Mouse (Mus musculus): ENCODE measurements around the gene Ank3. TPM values are rescaled to one million over a fixed set of nuclear protein-coding genes. Genes with fewer than 3 reads are reported as not detected.

The Ank3 gene
- total and polyA plus RNA-seq, 2 experiments from 2014 or later = 23.4 to 64.7 TPM

GRCm38 (mm10) chr10:69965085-69965484 lies 566.5 kb downstream of the Ank3 start:
- H3K27me3 ChIP-seq (ENCODE audit: control insufficient read depth, insufficient read depth, low read length) = no peaks in the 10 kb centered on the region
- TF ChIP-seq EP300 (IDR thresholded peaks at IDR 0.05; ENCODE audit: low read depth) = no peak
- no peak for TF ChIP-seq CTCF (IDR thresholded peaks at IDR 0.05; ENCODE audit: low read depth)
- H3K36me3 ChIP-seq (replicated peaks; ENCODE audit: control insufficient read depth, insufficient read depth, low read length) = peaks cover 8% of the 10 kb centered on the region
- H3K9ac ChIP-seq (replicated peaks; ENCODE audit: low read depth, low read length) = no peak overlapping the region
- 75% methylated on average over 6 of the region's 6 CpGs for WGBS
- no peak overlapping the region for H3K4me3 ChIP-seq (ENCODE audit: low read depth, low read length)
- ATAC-seq (ENCODE audit: insufficient read depth, low read depth) = no peak
- DNase-seq (ENCODE audit: low spot score) = no peak
- no peaks in the 10 kb centered on the region for H3K9me3 ChIP-seq (replicated peaks; ENCODE audit: control insufficient read depth, low read length)
- no peak overlapping the region for H3K27ac ChIP-seq (ENCODE audit: low read depth)
- H3K4me2 ChIP-seq (ENCODE audit: low read depth, low read length) = no peak overlapping the region
- no peaks in the 10 kb centered on the region for H3K4me1 ChIP-seq (ENCODE audit: control insufficient read depth, insufficient read depth)

- Histone ChIP-seq H3K4me1 (ENCODE audit: control insufficient read depth, insufficient read depth) (no peaks in the 10 kb centered on the region), H3K36me3 (replicated peaks; ENCODE audit: control insufficient read depth, insufficient read depth, low read length) (peaks cover under 1% of the 10 kb centered on the region), H3K27me3 (ENCODE audit: control insufficient read depth, insufficient read depth, low read length) (no peaks in the 10 kb centered on the region), H3K4me3 (ENCODE audit: low read depth, low read length) (no peak overlapping the region), H3K9ac (replicated peaks; ENCODE audit: low read depth, low read length) (no peak overlapping the region), H3K9me3 (replicated peaks; ENCODE audit: control insufficient read depth, low read length) (no peaks in the 10 kb centered on the region), H3K27ac (ENCODE audit: low read depth) (no peak overlapping the region), H3K4me2 (ENCODE audit: low read depth, low read length) (no peak overlapping the region)
- WGBS = 69% methylated on average over 3 of the region's 4 CpGs
- no peak for TF ChIP-seq EP300 (IDR thresholded peaks at IDR 0.05; ENCODE audit: low read depth)
- no peak for TF ChIP-seq CTCF (IDR thresholded peaks at IDR 0.05; ENCODE audit: low read depth)
- DNase-seq (ENCODE audit: low spot score) (no peak), ATAC-seq (ENCODE audit: insufficient read depth, low read depth) (no peak)
Measured at GRCm38 (mm10) chr10:69967994-69968393, 569.4 kb downstream of the Ank3 start.

GRCm38 (mm10) chr10:69979636-69980035 lies 581.1 kb downstream of the Ank3 start:
- ATAC-seq (ENCODE audit: insufficient read depth, low read depth) (no peak), DNase-seq (ENCODE audit: low spot score) (no peak)
- TF ChIP-seq EP300 (IDR thresholded peaks at IDR 0.05; ENCODE audit: low read depth) (no peak), CTCF (IDR thresholded peaks at IDR 0.05; ENCODE audit: low read depth) (no peak)
- H3K27me3 ChIP-seq (ENCODE audit: control insufficient read depth, insufficient read depth, low read length) = no peaks in the 10 kb centered on the region
- 96% methylated on average over 2 of the region's 2 CpGs for whole genome bisulfite sequencing
- no peak overlapping the region for H3K4me3 ChIP-seq (ENCODE audit: low read depth, low read length)
- H3K36me3 ChIP-seq (replicated peaks; ENCODE audit: control insufficient read depth, insufficient read depth, low read length) = peaks cover 56% of the 10 kb centered on the region
- H3K9me3 ChIP-seq (replicated peaks; ENCODE audit: control insufficient read depth, low read length) = no peaks in the 10 kb centered on the region
- H3K4me2 ChIP-seq (ENCODE audit: low read depth, low read length) = no peak overlapping the region
- no peaks in the 10 kb centered on the region for H3K4me1 ChIP-seq (ENCODE audit: control insufficient read depth, insufficient read depth)
- H3K27ac ChIP-seq (ENCODE audit: low read depth) = no peak overlapping the region
- H3K9ac ChIP-seq (replicated peaks; ENCODE audit: low read depth, low read length) = no peak overlapping the region

GRCm38 (mm10) chr10:69981386-69982097 lies 583.0 kb downstream of the Ank3 start:
- TF ChIP-seq EP300 (IDR thresholded peaks at IDR 0.05; ENCODE audit: low read depth) = no peak
- TF ChIP-seq CTCF (IDR thresholded peaks at IDR 0.05; ENCODE audit: low read depth) = no peak
- no peak for ATAC-seq (ENCODE audit: insufficient read depth, low read depth)
- DNase-seq (ENCODE audit: low spot score) = no peak
- Histone ChIP-seq H3K4me1 (ENCODE audit: control insufficient read depth, insufficient read depth) (no peaks in the 10 kb centered on the region), H3K27me3 (ENCODE audit: control insufficient read depth, insufficient read depth, low read length) (no peaks in the 10 kb centered on the region), H3K4me2 (ENCODE audit: low read depth, low read length) (no peak overlapping the region), H3K4me3 (ENCODE audit: low read depth, low read length) (no peak overlapping the region), H3K27ac (ENCODE audit: low read depth) (no peak overlapping the region), H3K36me3 (replicated peaks; ENCODE audit: control insufficient read depth, insufficient read depth, low read length) (peaks cover 49% of the 10 kb centered on the region), H3K9ac (replicated peaks; ENCODE audit: low read depth, low read length) (no peak overlapping the region), H3K9me3 (replicated peaks; ENCODE audit: control insufficient read depth, low read length) (no peaks in the 10 kb centered on the region)
- WGBS = 60% methylated on average over 21 of the region's 21 CpGs

GRCm38 (mm10) chr10:69982701-69983100 lies 584.1 kb downstream of the Ank3 start:
- no peak for ATAC-seq (ENCODE audit: insufficient read depth, low read depth)
- no peaks in the 10 kb centered on the region for H3K4me1 ChIP-seq (ENCODE audit: control insufficient read depth, insufficient read depth)

GRCm38 (mm10) chr10:69987496-69987895 lies 588.9 kb downstream of the Ank3 start:
- H3K4me1 ChIP-seq (ENCODE audit: control insufficient read depth, insufficient read depth) = no peaks in the 10 kb centered on the region
- 90% methylated on average over 11 of the region's 11 CpGs for WGBS

More at GRCm38 (mm10) chr10:69982701-69983100, 584.1 kb downstream of the Ank3 start:
- 93% methylated on average over 4 of the region's 4 CpGs for WGBS
- no peak for DNase-seq (ENCODE audit: low spot score)
- Histone ChIP-seq H3K36me3 (replicated peaks; ENCODE audit: control insufficient read depth, insufficient read depth, low read length) (peaks cover 49% of the 10 kb centered on the region), H3K4me2 (ENCODE audit: low read depth, low read length) (no peak overlapping the region), H3K9ac (replicated peaks; ENCODE audit: low read depth, low read length) (no peak overlapping the region), H3K9me3 (replicated peaks; ENCODE audit: control insufficient read depth, low read length) (no peaks in the 10 kb centered on the region), H3K27ac (ENCODE audit: low read depth) (no peak overlapping the region), H3K4me3 (ENCODE audit: low read depth, low read length) (no peak overlapping the region), H3K27me3 (ENCODE audit: control insufficient read depth, insufficient read depth, low read length) (no peaks in the 10 kb centered on the region)
- TF ChIP-seq EP300 (IDR thresholded peaks at IDR 0.05; ENCODE audit: low read depth) = no peak
- TF ChIP-seq CTCF (IDR thresholded peaks at IDR 0.05; ENCODE audit: low read depth) = no peak

More at GRCm38 (mm10) chr10:69987496-69987895, 588.9 kb downstream of the Ank3 start:
- TF ChIP-seq EP300 (IDR thresholded peaks at IDR 0.05; ENCODE audit: low read depth) (no peak), CTCF (IDR thresholded peaks at IDR 0.05; ENCODE audit: low read depth) (no peak)
- H3K27me3 ChIP-seq (ENCODE audit: control insufficient read depth, insufficient read depth, low read length) = no peaks in the 10 kb centered on the region
- no peak overlapping the region for H3K4me3 ChIP-seq (ENCODE audit: low read depth, low read length)
- no peak overlapping the region for H3K27ac ChIP-seq (ENCODE audit: low read depth)
- ATAC-seq (ENCODE audit: insufficient read depth, low read depth) = no peak
- no peak for DNase-seq (ENCODE audit: low spot score)
- no peak overlapping the region for H3K9ac ChIP-seq (replicated peaks; ENCODE audit: low read depth, low read length)
- no peaks in the 10 kb centered on the region for H3K9me3 ChIP-seq (replicated peaks; ENCODE audit: control insufficient read depth, low read length)
- H3K36me3 ChIP-seq (replicated peaks; ENCODE audit: control insufficient read depth, insufficient read depth, low read length) = peaks cover 67% of the 10 kb centered on the region
- no peak overlapping the region for H3K4me2 ChIP-seq (ENCODE audit: low read depth, low read length)
